Mouse (Mus musculus): ENCODE data around the gene Pifo.

Pifo gene

DNA sequence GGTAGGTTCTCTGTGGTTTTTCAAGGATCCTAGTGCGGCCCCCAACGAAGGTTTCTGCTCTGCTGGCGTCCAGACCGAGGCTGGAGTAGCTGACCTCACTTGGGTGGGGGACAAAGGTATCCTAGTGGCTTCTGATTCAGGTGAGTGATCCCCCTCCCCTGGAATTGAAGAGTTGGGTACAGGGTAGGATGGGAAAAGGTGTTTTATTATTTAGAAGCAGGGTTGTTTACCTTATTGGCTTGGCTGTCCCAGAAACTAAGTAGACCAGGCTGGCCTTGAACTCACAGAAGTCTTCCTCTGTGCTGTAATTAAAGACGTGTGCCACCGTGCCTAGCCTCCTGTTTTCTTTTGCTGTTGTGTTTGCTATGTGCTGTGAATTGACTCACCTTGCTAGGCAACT is 54.4 kb downstream of the Pifo start, which contains the start of gene Atp5f1:
Atp5f1 (minus strand) TSS at position 101 of the 400 bp plus-strand sequence.
- TF ChIP-seq GATA4 (IDR thresholded peaks at IDR 0.05; ENCODE audit: insufficient replicate concordance, low read length): no peak

DNA sequence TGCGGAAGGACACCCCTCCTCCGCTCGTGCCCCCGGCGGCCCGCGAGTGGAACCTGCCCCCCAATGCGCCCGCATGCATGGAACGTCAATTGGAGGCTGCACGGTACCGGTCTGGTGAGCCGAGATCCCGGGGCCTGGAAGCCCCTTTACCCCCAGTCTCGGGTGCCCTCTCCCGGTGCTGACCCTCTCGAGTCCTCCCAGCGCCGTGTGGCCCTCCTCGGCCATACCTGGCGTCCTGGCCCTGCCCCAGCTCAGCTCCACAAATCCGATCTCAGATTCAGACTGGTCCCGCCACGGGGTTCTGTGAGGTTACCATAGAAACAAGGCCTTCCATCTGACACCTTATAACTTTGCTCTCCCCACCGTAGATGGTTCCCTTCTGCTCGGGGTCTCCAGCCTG is 54.9 kb downstream of the Pifo start:
- TF ChIP-seq GATA4 (IDR thresholded peaks at IDR 0.05; ENCODE audit: insufficient replicate concordance, low read length): no peak

DNA sequence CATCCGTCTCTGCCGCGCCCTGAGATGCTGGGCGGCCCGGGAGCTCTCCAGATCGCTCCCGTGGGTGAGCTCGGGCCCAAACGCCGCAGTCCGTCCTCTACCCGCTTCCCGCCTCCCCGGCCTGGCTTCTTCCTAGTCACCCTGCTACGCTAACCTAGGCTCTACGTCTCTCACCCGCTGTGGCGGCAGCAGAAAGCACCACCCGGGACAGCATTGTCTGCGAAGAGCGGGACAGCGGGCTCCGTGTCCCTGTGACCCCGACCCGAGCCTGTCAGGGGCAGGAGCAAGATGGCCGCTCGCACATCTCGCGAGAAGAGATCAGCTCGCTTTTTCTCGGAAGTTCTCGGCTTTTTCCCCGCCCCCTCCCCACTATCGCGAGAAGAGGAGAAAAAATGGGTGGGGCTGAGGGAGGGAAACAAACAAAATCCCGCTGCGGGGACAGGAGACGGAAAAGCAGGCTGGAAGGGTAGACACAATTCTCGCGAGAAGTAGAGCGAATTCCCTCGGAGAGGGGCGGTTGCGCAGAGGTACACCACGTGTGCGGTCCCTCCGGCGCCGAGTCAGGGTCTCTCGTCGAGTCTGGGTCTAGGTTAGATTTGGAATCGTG is 55.4 kb downstream of the Pifo start, which contains the start of gene Wdr77:
Wdr77 (plus strand) TSS at position 396 of the 607 bp plus-strand sequence.
- no peak for TF ChIP-seq GATA4 (IDR thresholded peaks at IDR 0.05; ENCODE audit: insufficient replicate concordance, low read length)

DNA sequence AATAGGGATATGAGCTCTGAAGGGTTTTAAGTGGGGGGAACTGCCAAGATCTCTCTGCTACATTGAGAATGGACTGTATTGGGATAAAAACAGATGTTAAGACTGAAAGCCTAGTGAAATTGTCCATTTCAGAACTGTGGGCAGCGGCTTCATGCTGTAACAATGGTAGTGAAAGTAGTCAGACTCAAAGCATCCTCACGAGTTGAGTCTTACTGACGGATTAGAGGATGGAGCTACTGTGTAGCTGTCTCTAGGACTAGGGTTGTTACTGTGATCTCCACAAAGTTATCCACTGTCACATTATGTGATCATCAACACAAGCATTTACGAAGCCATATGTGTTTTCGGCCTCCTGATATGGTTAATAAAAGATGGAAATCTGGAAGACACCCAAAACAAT is 56.2 kb downstream of the Pifo start:
- TF ChIP-seq GATA4 (IDR thresholded peaks at IDR 0.05; ENCODE audit: insufficient replicate concordance, low read length): no peak

DNA sequence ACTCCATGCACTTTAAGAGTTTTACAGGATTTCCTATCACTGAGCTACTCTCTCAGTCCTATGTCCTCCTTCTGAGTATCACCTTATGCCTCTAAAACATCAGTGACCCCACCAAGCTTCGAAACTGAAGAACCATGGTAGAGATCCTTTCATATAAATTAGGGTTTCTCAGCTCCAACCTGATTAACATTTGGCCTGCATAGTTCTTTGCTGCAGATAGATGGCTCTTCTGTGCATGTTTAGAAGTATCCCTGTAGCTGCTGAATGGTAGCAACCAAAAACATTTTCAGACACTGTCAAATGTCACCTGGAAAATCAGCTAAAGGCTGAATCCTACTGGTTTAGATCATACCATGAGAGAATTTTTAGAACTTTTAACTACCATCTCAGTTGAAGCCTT is 57.2 kb downstream of the Pifo start:
- TF ChIP-seq GATA4 (IDR thresholded peaks at IDR 0.05; ENCODE audit: insufficient replicate concordance, low read length): no peak

DNA sequence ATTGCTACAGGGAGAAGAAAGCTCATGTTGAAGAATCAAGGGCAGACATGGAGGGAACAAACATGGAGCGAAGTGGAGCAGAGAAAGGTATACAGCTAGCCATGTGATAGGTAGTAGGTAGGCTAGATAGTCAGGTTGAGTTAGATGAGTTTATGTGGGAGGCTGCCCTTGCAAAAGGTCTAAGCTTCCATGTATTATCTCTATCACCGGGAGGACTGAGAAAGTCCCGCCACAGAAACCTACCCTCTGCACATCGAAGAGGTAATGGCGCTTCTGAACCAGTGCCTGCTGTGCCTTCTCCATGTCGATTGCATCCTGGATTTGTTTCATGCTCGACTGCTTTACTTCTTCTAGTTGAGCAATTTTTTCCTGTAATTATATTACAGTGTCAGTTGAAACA is 63.1 kb downstream of the Pifo start:
- TF ChIP-seq GATA4 (IDR thresholded peaks at IDR 0.05; ENCODE audit: insufficient replicate concordance, low read length): no peak

All from liver, adult (tissue).